Mouse (Mus musculus): ENCODE data around the gene Ltb. TPM values are rescaled to one million over a fixed set of nuclear protein-coding genes. Genes with fewer than 3 reads are reported as not detected.

Gene Ltb
- polyA plus RNA-seq, 1 experiment: 12.1 TPM

DNA sequence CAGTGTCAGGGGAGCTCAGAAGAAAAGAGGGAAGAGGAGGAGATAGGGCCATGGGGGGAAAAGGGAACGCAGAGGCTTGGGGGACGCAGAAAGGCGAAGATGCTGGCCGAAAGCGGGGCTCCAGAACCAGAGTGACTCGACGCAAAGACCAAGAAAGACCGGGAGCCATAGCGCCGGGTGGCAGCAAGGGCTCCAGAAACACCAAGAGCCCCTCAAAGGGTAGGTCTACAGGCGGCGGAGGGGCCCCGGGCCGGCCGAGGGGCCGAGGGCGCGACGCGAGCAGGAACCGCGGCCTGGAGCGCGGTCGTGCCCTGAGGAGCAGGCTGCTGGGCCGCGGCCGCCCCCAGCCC lies 30.0 kb upstream of the Ltb start:
- Histone ChIP-seq H3K9me3 (no peaks in the 10 kb centered on the region), H3K4me1 (peaks cover 60% of the 10 kb centered on the region), H3K4me3 (replicated peaks) (peak overlapping the region; percentile 96), H3K36me3 (replicated peaks; ENCODE audit: low read length) (peaks cover 48% of the 10 kb centered on the region), H3K27me3 (replicated peaks) (no peaks in the 10 kb centered on the region)
- no peak for TF ChIP-seq GATA1 (IDR thresholded peaks at IDR 0.05; ENCODE audit: borderline replicate concordance, low read length)
- no peak for TF ChIP-seq FLI1 (IDR thresholded peaks at IDR 0.05; ENCODE audit: low read length)

DNA sequence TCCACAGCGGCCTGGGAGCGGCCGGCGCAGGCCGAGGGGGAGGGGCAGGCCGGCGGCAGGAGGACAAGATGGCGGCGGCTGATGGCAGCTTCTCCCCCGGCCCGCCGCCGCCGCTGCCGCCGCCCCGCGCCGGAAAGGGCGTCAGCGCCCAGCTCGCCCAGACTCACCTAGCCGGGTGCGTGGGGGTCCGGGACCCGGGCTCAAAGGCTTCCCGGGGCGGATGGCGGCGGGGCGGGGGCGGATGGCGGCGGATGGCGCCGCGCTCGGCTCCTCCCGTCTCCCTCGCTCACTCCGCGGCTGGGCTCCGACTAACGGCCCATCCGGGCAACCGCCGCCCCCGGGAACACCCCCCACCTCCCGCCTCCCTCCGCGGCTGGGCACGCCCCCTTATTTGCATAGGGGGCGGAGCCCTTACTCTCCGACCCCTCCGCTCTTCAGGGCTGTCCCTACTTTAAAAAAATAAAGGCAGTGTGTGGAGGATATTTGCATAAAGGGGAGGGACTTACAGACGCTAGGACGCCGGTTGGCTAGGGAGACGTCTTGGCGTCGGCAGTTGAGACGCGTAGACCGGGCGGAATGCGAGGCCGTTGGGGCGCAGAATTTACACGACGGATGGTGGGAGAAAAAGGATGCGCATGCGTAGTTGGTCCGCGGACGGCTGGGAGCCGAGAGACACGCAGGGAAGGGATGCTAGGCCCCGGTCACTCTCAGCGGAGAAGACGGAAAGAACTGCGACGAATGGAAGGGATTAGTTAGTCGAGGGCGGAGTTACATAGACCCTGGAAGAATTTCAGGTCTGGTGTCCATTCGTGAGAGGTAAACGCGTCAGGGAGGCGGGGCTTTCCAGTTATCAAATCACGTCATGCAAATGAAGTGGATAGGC lies 29.4 kb upstream of the Ltb start, which contains the start of gene Prrc2a:
Prrc2a (minus strand) TSS at position 330 of the 883 bp plus-strand sequence.
- H3K4me1 ChIP-seq: peaks cover 61% of the 10 kb centered on the region
- H3K9me3 ChIP-seq: no peaks in the 10 kb centered on the region
- peaks cover 42% of the 10 kb centered on the region for H3K36me3 ChIP-seq (replicated peaks; ENCODE audit: low read length)
- TF ChIP-seq GATA1 (IDR thresholded peaks at IDR 0.05; ENCODE audit: borderline replicate concordance, low read length) (0 out of 3 replicates have a peak, but pooled peaks have one; percentile 4), FLI1 (IDR thresholded peaks at IDR 0.05; ENCODE audit: low read length) (no peak)
- peak within 1 kb of the TSS; percentile 96 for H3K4me3 ChIP-seq (replicated peaks)
- no peaks in the 10 kb centered on the region for H3K27me3 ChIP-seq (replicated peaks)

DNA sequence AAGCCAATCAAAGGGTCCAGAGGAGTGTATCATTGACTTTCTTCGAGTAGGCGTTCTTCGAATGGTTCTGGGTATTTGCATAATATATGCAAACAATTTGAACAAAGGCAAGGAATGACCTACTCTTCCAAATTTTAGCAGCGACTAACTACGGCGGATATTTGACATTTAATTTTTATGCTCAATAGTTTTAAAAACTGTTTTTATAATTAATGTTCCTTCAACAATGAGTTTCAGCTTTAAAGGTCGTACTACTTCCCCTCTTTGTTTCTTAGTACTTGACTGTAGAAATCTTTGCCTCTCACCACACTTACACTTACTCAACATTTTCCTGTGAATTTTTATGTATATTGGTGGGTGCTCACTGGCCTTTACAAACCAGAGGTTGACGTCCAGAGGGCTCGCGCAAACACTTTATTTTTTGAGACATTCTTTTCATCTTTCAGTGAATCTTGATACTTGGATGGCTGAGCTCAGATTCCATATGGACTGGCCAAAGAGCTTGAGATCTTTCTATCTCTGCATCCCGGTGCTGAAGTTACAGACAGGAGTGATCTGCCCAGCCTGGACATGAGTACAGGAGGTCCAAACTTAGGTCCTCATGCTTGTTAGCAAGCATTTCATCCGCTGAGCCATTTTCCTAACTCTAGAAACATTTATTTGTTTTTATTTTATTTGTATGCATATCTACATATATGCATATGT lies 28.6 kb upstream of the Ltb start:
- no peaks in the 10 kb centered on the region for H3K9me3 ChIP-seq
- peaks cover 34% of the 10 kb centered on the region for H3K36me3 ChIP-seq (replicated peaks; ENCODE audit: low read length)
- H3K4me1 ChIP-seq: peaks cover 60% of the 10 kb centered on the region
- no peaks in the 10 kb centered on the region for H3K27me3 ChIP-seq (replicated peaks)
- peak overlapping the region; percentile 96 for H3K4me3 ChIP-seq (replicated peaks)
- TF ChIP-seq GATA1 (IDR thresholded peaks at IDR 0.05; ENCODE audit: borderline replicate concordance, low read length) (no peak), FLI1 (IDR thresholded peaks at IDR 0.05; ENCODE audit: low read length) (no peak)

DNA sequence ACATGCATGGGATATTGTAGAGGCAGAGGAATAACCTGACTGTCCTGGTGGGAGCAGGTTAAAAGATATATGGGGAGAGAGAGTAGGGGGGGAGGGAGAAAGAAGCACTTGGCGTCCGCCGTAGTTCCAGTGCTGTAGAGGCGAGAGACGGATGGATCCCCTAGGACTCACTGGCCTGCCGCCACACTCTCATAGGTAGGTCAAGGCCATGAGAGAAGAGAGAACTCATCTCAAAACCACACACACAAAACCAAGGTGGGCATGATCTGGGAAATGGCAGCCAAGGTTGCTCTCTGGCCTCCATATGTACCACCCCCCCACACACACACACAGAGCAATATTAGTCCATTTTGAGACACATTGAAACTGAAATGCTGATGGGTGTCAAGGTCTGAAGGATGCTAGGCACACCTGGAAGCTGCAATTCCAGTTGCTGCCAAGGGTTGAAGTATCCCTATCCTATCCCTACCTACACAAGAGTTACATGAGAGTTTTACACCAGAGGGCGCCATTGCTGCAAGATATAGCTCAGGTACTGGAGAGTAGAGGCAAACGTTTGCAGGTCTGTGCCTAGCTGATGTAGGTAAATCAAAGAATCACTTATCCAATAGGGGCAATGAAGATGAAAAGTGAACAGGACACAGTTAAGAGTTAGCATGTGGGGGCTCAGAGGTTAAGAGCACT lies 27.7 kb upstream of the Ltb start:
- H3K36me3 ChIP-seq (replicated peaks; ENCODE audit: low read length): peaks cover 25% of the 10 kb centered on the region
- TF ChIP-seq GATA1 (IDR thresholded peaks at IDR 0.05; ENCODE audit: borderline replicate concordance, low read length) (no peak), FLI1 (IDR thresholded peaks at IDR 0.05; ENCODE audit: low read length) (no peak)
- H3K4me3 ChIP-seq (replicated peaks): peak overlapping the region; percentile 96
- no peaks in the 10 kb centered on the region for H3K9me3 ChIP-seq
- no peaks in the 10 kb centered on the region for H3K27me3 ChIP-seq (replicated peaks)
- H3K4me1 ChIP-seq: peaks cover 51% of the 10 kb centered on the region

GRCm38 (mm10) chr17:35167794-35168193 lies 26.4 kb upstream of the Ltb start:
- H3K36me3 ChIP-seq (replicated peaks; ENCODE audit: low read length): peaks cover 12% of the 10 kb centered on the region

DNA sequence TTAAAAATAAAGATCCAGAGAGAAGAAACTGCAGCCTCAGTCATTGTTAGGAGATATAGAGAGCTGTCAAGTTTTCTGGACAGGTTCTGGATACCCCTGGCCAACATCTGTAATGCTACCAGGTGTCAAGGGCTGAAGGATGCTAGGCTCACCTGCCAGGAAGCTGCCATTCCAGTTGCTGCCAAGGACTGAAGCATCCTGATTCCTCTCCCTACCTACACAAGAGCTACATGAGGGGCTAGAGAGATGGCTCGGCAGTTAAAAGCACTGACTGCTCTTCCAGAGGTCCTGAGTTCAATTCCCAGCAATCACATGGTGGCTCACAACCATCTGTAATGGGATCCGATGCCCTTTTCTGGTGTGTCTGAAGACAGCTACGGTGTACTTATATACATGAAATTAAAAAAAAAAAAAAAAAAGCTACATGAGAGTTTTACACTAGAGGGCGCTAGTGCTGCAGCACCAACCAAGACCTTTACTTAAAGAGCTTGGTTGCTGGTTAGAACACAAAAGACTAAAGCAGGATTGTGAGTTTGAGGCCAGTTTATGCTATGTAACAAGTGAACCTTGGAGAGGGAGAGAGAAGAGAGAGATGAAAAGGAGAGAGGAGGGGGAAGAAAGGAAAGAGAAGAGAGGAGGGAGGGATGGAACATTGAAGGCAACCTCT lies 25.6 kb upstream of the Ltb start:
- no peaks in the 10 kb centered on the region for H3K9me3 ChIP-seq
- peaks cover 6% of the 10 kb centered on the region for H3K36me3 ChIP-seq (replicated peaks; ENCODE audit: low read length)
- H3K4me1 ChIP-seq: peaks cover 50% of the 10 kb centered on the region
- no peak overlapping the region for H3K4me3 ChIP-seq (replicated peaks)
- TF ChIP-seq FLI1 (IDR thresholded peaks at IDR 0.05; ENCODE audit: low read length): no peak
- no peak for TF ChIP-seq GATA1 (IDR thresholded peaks at IDR 0.05; ENCODE audit: borderline replicate concordance, low read length)
- H3K27me3 ChIP-seq (replicated peaks): no peaks in the 10 kb centered on the region

More at GRCm38 (mm10) chr17:35167794-35168193, 26.4 kb upstream of the Ltb start:
- no peak overlapping the region for H3K4me3 ChIP-seq (replicated peaks)
- H3K9me3 ChIP-seq: no peaks in the 10 kb centered on the region
- peaks cover 49% of the 10 kb centered on the region for H3K4me1 ChIP-seq
- TF ChIP-seq FLI1 (IDR thresholded peaks at IDR 0.05; ENCODE audit: low read length) (no peak), GATA1 (IDR thresholded peaks at IDR 0.05; ENCODE audit: borderline replicate concordance, low read length) (no peak)
- H3K27me3 ChIP-seq (replicated peaks): no peaks in the 10 kb centered on the region

GRCm38 (mm10) chr17:35172445-35173234 lies 21.6 kb upstream of the Ltb start:
- no peak for TF ChIP-seq FLI1 (IDR thresholded peaks at IDR 0.05; ENCODE audit: low read length)
- no peak for TF ChIP-seq GATA1 (IDR thresholded peaks at IDR 0.05; ENCODE audit: borderline replicate concordance, low read length)
- H3K9me3 ChIP-seq: no peaks in the 10 kb centered on the region
- peaks cover 5% of the 10 kb centered on the region for H3K36me3 ChIP-seq (replicated peaks; ENCODE audit: low read length)
- no peaks in the 10 kb centered on the region for H3K27me3 ChIP-seq (replicated peaks)
- H3K4me3 ChIP-seq (replicated peaks): peak overlapping the region; percentile 78
- H3K4me1 ChIP-seq: peaks cover 53% of the 10 kb centered on the region

GRCm38 (mm10) chr17:35173329-35173728 lies 20.9 kb upstream of the Ltb start:
- H3K4me3 ChIP-seq (replicated peaks): peak overlapping the region; percentile 80
- peaks cover 51% of the 10 kb centered on the region for H3K4me1 ChIP-seq
- no peaks in the 10 kb centered on the region for H3K9me3 ChIP-seq
- peaks cover 4% of the 10 kb centered on the region for H3K36me3 ChIP-seq (replicated peaks; ENCODE audit: low read length)
- H3K27me3 ChIP-seq (replicated peaks): no peaks in the 10 kb centered on the region
- TF ChIP-seq GATA1 (IDR thresholded peaks at IDR 0.05; ENCODE audit: borderline replicate concordance, low read length) (no peak), FLI1 (IDR thresholded peaks at IDR 0.05; ENCODE audit: low read length) (no peak)
